Mouse (Mus musculus) v-Abl transformed pro-B cells (cell line): ENCODE results near the gene Cacna1c.

Source experiments
- in situ Hi-C, 2 experiments: fragments of 400-800 bp; cut with MboI; formaldehyde crosslinking; loops; one replicate each; pipeline ENCODE4 v1.15.1; 2025; ENCODE audit not compliant: unreplicated experiment in 2 of 2

Cacna1c gene

GRCm38 (mm10) chr6:119021226-119021625, 175.0 kb downstream of the Cacna1c start:
- in situ Hi-C loops: no loop called here

- in situ Hi-C loops: no loop called here
Observed at GRCm38 (mm10) chr6:119018956-119019355, 177.3 kb downstream of the Cacna1c start.

- in situ Hi-C loops: no loop called here
Observed at GRCm38 (mm10) chr6:119018256-119018655, 178.0 kb downstream of the Cacna1c start.

GRCm38 (mm10) chr6:119017498-119017897, 178.7 kb downstream of the Cacna1c start:
- in situ Hi-C loops: no loop called here

GRCm38 (mm10) chr6:119015346-119015745, 180.9 kb downstream of the Cacna1c start:
- in situ Hi-C loops: no loop called here

GRCm38 (mm10) chr6:119013168-119014098, 182.8 kb downstream of the Cacna1c start:
- in situ Hi-C loops: no loop called here

- in situ Hi-C loops: no loop called here
Observed at GRCm38 (mm10) chr6:119010875-119011274, 185.3 kb downstream of the Cacna1c start.

- in situ Hi-C loops: no loop called here
Observed at GRCm38 (mm10) chr6:119009526-119009925, 186.7 kb downstream of the Cacna1c start.

GRCm38 (mm10) chr6:119008638-119009166, 187.5 kb downstream of the Cacna1c start:
- in situ Hi-C loops: no loop called here

- in situ Hi-C loops: no loop called here
Observed at GRCm38 (mm10) chr6:119004596-119004995, 191.6 kb downstream of the Cacna1c start.

- in situ Hi-C loops: no loop called here
Observed at GRCm38 (mm10) chr6:119001442-119001841, 194.8 kb downstream of the Cacna1c start.

GRCm38 (mm10) chr6:119000255-119000654, 196.0 kb downstream of the Cacna1c start:
- in situ Hi-C loops: no loop called here

- in situ Hi-C loops: no loop called here
Observed at GRCm38 (mm10) chr6:118999329-118999875, 196.8 kb downstream of the Cacna1c start.

- in situ Hi-C loops: no loop called here
Observed at GRCm38 (mm10) chr6:118997397-118997796, 198.8 kb downstream of the Cacna1c start.

- in situ Hi-C loops: no loop called here
Observed at GRCm38 (mm10) chr6:118994272-118995061, 201.8 kb downstream of the Cacna1c start.

GRCm38 (mm10) chr6:118992391-118992790, 203.8 kb downstream of the Cacna1c start:
- in situ Hi-C loops: no loop called here

GRCm38 (mm10) chr6:118989999-118990776, 206.0 kb downstream of the Cacna1c start:
- in situ Hi-C loops: no loop called here

- in situ Hi-C loops: no loop called here
Observed at GRCm38 (mm10) chr6:118984181-118984901, 211.9 kb downstream of the Cacna1c start.

- in situ Hi-C loops: no loop called here
Observed at GRCm38 (mm10) chr6:118983471-118984040, 212.7 kb downstream of the Cacna1c start.
